ENCODE assay signal across 8 mouse cellular contexts in the genomic region with DNA sequence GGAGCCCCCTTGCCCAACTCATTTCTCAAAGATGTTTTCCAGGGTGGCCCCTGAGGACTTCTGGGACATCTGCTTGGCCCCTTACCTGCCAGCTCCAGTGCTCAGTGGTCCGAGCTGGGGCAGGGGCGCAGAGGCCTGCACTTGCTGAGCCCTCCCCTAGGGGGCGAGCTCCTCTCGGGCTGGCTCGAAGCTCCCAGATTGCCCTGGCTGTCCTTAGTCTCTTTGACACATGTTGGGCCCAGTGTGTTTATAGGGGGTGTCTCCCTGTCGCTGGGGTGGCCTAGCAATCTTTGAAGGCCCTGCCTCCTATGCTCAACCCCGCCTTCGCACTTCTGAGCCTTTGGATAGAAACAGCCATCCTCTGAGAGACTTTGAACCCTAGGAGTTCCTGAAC. TPM values are rescaled to one million over a fixed set of nuclear protein-coding genes. Genes with fewer than 3 reads are reported as not detected.
A peak's percentile ranks its signal among the peaks of the same experiment; 100 is the strongest.
DNase-seq lines count a peak whose midpoint lies in the region; ATAC-seq and TF ChIP-seq lines count a peak whose summit lies in the region.

No protein-coding gene starts in this region.

- H3K9me3 ChIP-seq in forebrain, embryonic 15.5 days, result no peaks in the 10 kb centered on the region
- no peaks in the 10 kb centered on the region for H3K9me3 ChIP-seq in liver, embryonic 13.5 days (replicated peaks)

- H3K36me3 ChIP-seq in forebrain, embryonic 15.5 days, result no peaks in the 10 kb centered on the region
- H3K36me3 ChIP-seq in liver, embryonic 13.5 days, result no peaks in the 10 kb centered on the region

- TF ChIP-seq CTCF in brain, embryonic 14.5 days (IDR thresholded peaks at IDR 0.05; ENCODE audit: borderline replicate concordance, extremely low read depth, insufficient read depth, insufficient read length), result peak; percentile 89

- peaks cover 35% of the 10 kb centered on the region for H3K4me1 ChIP-seq in forebrain, embryonic 15.5 days
- H3K4me1 ChIP-seq in liver, embryonic 13.5 days (replicated peaks), result peaks cover 36% of the 10 kb centered on the region

- 0 out of 2 replicates have a peak, but pooled peaks have one; percentile 17 for ATAC-seq in forebrain, embryonic 15.5 days (replicated peaks)
- peak; percentile 32 for ATAC-seq in liver, embryonic 13.5 days (ENCODE audit: low read depth)

- TF ChIP-seq POLR2A in brain, embryonic 14.5 days (IDR thresholded peaks at IDR 0.05; ENCODE audit: borderline replicate concordance, extremely low read depth, insufficient read depth, insufficient read length, poor library complexity, severe bottlenecking), result no peak

- H3K9ac ChIP-seq in forebrain, embryonic 15.5 days (replicated peaks), result no peak overlapping the region
- no peak overlapping the region for H3K9ac ChIP-seq in liver, embryonic 13.5 days

- 7% methylated on average over 8 of the region's 8 CpGs for WGBS in forebrain, embryonic 15.5 days
- 4% methylated on average over 8 of the region's 8 CpGs for WGBS in liver, embryonic 13.5 days (ENCODE audit: insufficient replicate concordance)

- peak overlapping the region; percentile 52; the same call in 1 of the 2 replicates for H3K4me3 ChIP-seq in forebrain, embryonic 15.5 days
- H3K4me3 ChIP-seq in liver, embryonic 13.5 days (replicated peaks), result peak overlapping the region; percentile 47; the same call in 1 of the 2 replicates

- H3K27me3 ChIP-seq in forebrain, embryonic 15.5 days, result peaks cover 30% of the 10 kb centered on the region
- H3K27me3 ChIP-seq in liver, embryonic 13.5 days, result peaks cover 95% of the 10 kb centered on the region

- H3K4me2 ChIP-seq in forebrain, embryonic 15.5 days (replicated peaks), result peak overlapping the region; percentile 94; the same call in 1 of the 2 replicates
- peak overlapping the region; percentile 60 for H3K4me2 ChIP-seq in liver, embryonic 13.5 days

- peak; percentile 48 for DNase-seq in layer of hippocampus, adult 11-12 months (ENCODE audit: low spot score)
- no peak for DNase-seq in layer of hippocampus, adult 9-11 months
- peak; percentile 71 for DNase-seq in brain, embryonic 14.5 days (ENCODE audit: low read depth)
- DNase-seq in induced T-regulatory cell, adult 2 months (ENCODE audit: low read depth), result peak; percentile 80
- DNase-seq in liver, embryonic 13.5 days, result no peak
- DNase-seq in naive thymus-derived CD4-positive, alpha-beta T cell, adult 2 months (ENCODE audit: low read depth), result peak; percentile 85
- DNase-seq in thymus, postnatal 14 days, result peak; percentile 76

- H3K27ac ChIP-seq in forebrain, embryonic 15.5 days (replicated peaks), result no peak overlapping the region
- H3K27ac ChIP-seq in liver, embryonic 13.5 days, result no peak overlapping the region

RNA-seq across cellular contexts. Expression of gene Cbx4, which starts 5.6 kb away (rescaled TPM):
- 30.0 and 34.7 TPM in 2 replicates for polyA plus RNA-seq in brain, embryonic 14.5 days (2012; rRNA removed)
- polyA plus RNA-seq in forebrain, embryonic 15.5 days (2015; fragmentation: Nextera tagmentation; extraction: Ambion mirVana), result 15.5 and 16.5 TPM in 2 replicates
- 2.0 and 2.4 TPM in 2 replicates for polyA plus RNA-seq in liver, embryonic 13.5 days (2015; fragmentation: Nextera tagmentation; extraction: Ambion mirVana)

RNA-seq across cellular contexts. Expression of gene Cbx8, which starts 50.8 kb away (rescaled TPM):
- 6.5 and 10.4 TPM in 2 replicates for polyA plus RNA-seq in brain, embryonic 14.5 days (2012; rRNA removed)
- 13.8 and 14.1 TPM in 2 replicates for polyA plus RNA-seq in forebrain, embryonic 15.5 days (2015; fragmentation: Nextera tagmentation; extraction: Ambion mirVana)
- 2.4 and 2.8 TPM in 2 replicates for polyA plus RNA-seq in liver, embryonic 13.5 days (2015; fragmentation: Nextera tagmentation; extraction: Ambion mirVana)

Comparison
In these comparisons a context has a peak if more than half of its experiments do, and no peak if none do; other contexts are left out.
1. DNase-seq: peak in layer of hippocampus, adult 11-12 months (single experiment), brain, embryonic 14.5 days (single experiment), induced T-regulatory cell, adult 2 months (single experiment), naive thymus-derived CD4-positive, alpha-beta T cell, adult 2 months (single experiment) and thymus, postnatal 14 days (single experiment); none in layer of hippocampus, adult 9-11 months (single experiment) and liver, embryonic 13.5 days (single experiment).